Mouse (Mus musculus) limb, embryonic 13.5 days (tissue): ENCODE measurements at regions not wholly inside any gene's neighbourhood (a gene's known extent, or its start where the extent isn't known, plus 50 kb on each side); places are given as distances from the start of the nearest gene placed in this dataset.

Experiments used
- ATAC-seq: fragments of 200-750 bp; cut with Nextera tagmentation; 2 replicates; pipeline ENCODE4 v1.8.0; 2017; ENCODE audit warnings: low read depth, moderate number of reproducible peaks, moderate TSS enrichment; ENCODE audit not compliant: low FRiP score
- H3K27ac ChIP-seq: fragments of 300-500 bp; sonication (generic); 2 replicates; pipeline ENCODE4 v1.5.1; 2015; ENCODE audit warnings: inconsistent platforms, mild to moderate bottlenecking, moderate library complexity
- H3K27me3 ChIP-seq: fragments of 300-500 bp; sonication (generic); 2 replicates; pipeline ENCODE4 v1.6.1; 2015; ENCODE audit warnings: mild to moderate bottlenecking, inconsistent platforms
- H3K36me3 ChIP-seq: fragments of 300-500 bp; sonication (generic); 2 replicates; pipeline ENCODE4 v1.6.1; 2015; ENCODE audit warnings: inconsistent platforms, mild to moderate bottlenecking, moderate library complexity
- H3K4me1 ChIP-seq: fragments of 300-500 bp; sonication (generic); 2 replicates; pipeline ENCODE4 v1.6.1; 2015; ENCODE audit warnings: inconsistent platforms
- H3K4me2 ChIP-seq: fragments of 300-500 bp; sonication (generic); replicated peaks from 2 replicates; pipeline ENCODE4 v1.6.1; 2015; ENCODE audit warnings: inconsistent platforms, mild to moderate bottlenecking, moderate library complexity
- H3K4me3 ChIP-seq: fragments of 300-500 bp; sonication (generic); 2 replicates; pipeline ENCODE4 v1.5.1; 2015; ENCODE audit warnings: moderate library complexity, mild to moderate bottlenecking, inconsistent platforms
- H3K9ac ChIP-seq: fragments of 300-500 bp; sonication (generic); 2 replicates; pipeline ENCODE4 v1.6.1; 2015; ENCODE audit warnings: mild to moderate bottlenecking, inconsistent platforms
- H3K9me3 ChIP-seq: fragments of 300-500 bp; sonication (generic); 2 replicates; pipeline ENCODE4 v1.6.1; 2016; ENCODE audit warnings: inconsistent platforms
- WGBS: fragments of 180-500 bp; shearing (Covaris S2); methylation state at CpG from one replicate; pipeline ENCODE4 v1.1.7; 2015; 5-methylcytosine and 5-hydroxymethylcytosine counted together

DNA sequence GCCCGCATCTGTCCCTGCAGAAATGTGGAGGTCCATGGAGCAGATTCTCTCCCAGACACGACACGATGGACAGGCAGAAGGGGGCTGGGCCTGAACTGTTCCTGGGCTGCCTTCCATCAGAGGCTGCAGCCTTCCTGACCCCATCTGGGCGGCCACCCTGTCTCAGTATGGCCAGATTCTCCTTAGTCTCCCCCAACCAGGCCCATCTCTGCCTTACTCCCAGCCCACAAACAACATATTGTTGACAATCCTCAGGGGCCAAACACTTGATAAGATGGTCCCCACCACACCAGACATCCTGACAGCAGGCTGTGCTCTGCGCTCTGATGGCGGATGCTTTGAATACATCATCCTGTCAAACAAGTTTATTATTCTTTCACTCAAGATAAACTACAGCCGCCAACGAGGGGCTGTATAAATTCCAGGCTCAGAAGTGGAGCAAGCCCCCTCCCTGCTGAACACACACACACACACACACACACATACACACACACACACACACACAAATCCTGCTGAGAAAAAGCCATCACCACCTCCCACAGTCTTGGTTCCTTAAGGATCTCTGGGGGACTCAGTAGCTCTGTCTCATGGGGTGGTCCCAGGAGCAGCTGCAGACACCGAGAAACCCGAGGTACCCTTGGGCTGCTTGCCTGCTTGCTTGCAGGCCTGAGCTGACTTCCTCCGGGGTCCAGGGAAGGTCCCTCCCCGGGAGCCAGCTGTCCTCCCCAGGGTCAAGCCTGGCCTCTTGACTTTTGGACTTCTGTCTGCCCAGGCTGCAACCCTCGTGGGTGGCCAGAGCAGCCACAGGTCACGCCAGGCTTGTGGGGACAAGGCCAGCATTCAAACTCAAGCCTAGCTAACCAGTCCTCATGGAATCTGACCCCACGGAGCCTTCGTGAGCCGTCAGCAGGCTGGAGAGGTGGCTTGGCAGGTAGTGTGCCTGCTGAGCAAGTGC is 135.6 kb upstream of the 1600014C23Rik start:
- no peak for ATAC-seq
- Histone ChIP-seq H3K9ac (no peak overlapping the region), H3K4me2 (no peak overlapping the region), H3K9me3 (no peaks in the 10 kb centered on the region), H3K36me3 (no peaks in the 10 kb centered on the region), H3K4me3 (no peak overlapping the region), H3K27me3 (peaks cover 29% of the 10 kb centered on the region), H3K27ac (no peak overlapping the region; the same call in 1 of the 2 replicates), H3K4me1 (peaks cover 60% of the 10 kb centered on the region)
- 40% methylated on average over 17 of the region's 17 CpGs for WGBS

DNA sequence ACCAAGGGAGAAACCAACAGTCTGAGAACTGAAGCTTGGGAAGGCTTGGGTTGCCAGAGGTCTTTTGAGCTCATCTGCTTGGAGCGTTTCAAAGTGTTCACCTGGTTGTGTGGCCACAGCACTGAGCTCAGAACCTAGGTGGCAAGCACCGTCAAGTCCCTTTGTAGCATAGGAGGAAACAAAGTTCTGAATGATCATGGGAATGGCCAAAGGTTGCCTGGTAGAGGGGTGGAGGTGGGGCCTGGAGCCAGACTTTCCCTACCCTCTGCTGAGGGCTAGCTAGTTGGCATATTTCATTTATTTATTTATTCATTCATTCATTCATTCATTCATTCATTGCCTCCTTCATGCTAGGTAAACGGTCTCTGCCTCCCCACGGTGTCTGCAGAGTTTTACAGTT is 134.9 kb upstream of the 1600014C23Rik start:
- no peak overlapping the region for H3K27ac ChIP-seq
- H3K4me3 ChIP-seq, result no peak overlapping the region
- peaks cover 57% of the 10 kb centered on the region for H3K4me1 ChIP-seq
- H3K36me3 ChIP-seq, result no peaks in the 10 kb centered on the region
- no peak for ATAC-seq
- peaks cover 27% of the 10 kb centered on the region for H3K27me3 ChIP-seq
- no peak overlapping the region for H3K4me2 ChIP-seq
- no peaks in the 10 kb centered on the region for H3K9me3 ChIP-seq
- 85% methylated on average over 4 of the region's 4 CpGs for WGBS
- H3K9ac ChIP-seq, result no peak overlapping the region

DNA sequence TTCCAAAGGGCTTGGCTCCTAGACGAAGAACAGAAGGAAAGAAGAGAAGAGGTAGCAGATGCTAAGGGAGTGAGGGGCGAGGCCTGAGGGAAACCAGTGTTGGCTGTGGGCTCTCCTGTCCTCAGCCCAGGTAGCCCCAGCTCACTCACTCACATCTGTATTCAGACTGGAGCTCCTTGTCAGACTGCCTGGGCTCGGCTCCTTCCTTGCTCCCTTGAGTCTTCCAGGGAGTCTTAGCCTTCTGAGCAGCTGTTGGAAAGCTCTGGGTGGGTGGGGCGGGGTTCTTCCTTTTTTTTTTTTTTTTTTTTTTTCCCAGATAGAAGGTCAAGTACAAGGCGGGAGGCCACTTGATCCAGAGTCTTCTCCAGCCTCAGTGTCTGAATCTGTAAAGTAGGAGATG is 134.1 kb upstream of the 1600014C23Rik start:
- WGBS, result 80% methylated on average over 5 of the region's 5 CpGs
- Histone ChIP-seq H3K27ac (no peak overlapping the region), H3K36me3 (no peaks in the 10 kb centered on the region), H3K4me2 (no peak overlapping the region), H3K27me3 (peaks cover 19% of the 10 kb centered on the region), H3K9ac (no peak overlapping the region), H3K9me3 (no peaks in the 10 kb centered on the region), H3K4me1 (peaks cover 56% of the 10 kb centered on the region), H3K4me3 (no peak overlapping the region)
- no peak for ATAC-seq

DNA sequence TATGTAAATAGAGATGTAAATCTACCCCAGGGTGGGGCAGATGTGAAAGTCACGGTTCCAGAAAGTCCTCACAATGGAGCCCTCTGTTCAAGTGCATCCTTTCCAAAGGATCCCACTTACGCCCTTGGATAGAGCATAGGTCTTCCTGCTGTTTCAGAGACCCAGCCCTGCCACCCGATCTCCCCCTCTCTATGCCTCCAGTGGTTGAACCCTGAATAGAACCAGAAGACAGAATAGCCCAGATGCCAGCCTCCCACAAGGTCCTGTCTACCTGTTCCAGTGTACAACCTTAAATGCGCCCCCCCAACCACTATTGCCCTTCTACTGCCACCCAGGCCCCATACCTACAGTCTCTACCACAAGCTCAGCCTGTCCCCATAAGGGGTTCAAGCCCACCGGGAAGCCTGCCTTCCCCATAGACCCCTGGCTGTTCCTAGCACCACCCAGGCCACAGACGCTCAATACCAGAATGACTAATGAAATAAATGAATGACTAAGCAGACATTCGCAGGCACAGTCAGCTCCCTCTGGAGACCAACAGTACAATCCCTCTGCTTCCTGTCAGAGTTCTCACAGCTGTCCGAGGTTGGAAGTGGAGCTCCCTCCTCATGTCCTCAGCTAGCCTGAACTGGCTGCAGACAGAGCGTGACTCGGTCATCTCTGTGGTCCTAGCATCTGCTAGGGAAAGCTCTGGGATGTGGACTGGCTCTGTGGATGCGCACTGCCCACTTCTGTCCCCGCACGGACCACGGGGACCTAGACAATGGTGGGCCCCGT is 133.4 kb upstream of the 1600014C23Rik start:
- WGBS, result 73% methylated on average over 15 of the region's 15 CpGs
- no peak overlapping the region for H3K4me3 ChIP-seq
- H3K36me3 ChIP-seq, result no peaks in the 10 kb centered on the region
- no peak for ATAC-seq
- peaks cover 49% of the 10 kb centered on the region for H3K4me1 ChIP-seq
- H3K9ac ChIP-seq, result no peak overlapping the region
- no peak overlapping the region for H3K4me2 ChIP-seq
- no peak overlapping the region for H3K27ac ChIP-seq
- peaks cover 14% of the 10 kb centered on the region for H3K27me3 ChIP-seq
- H3K9me3 ChIP-seq, result no peaks in the 10 kb centered on the region

DNA sequence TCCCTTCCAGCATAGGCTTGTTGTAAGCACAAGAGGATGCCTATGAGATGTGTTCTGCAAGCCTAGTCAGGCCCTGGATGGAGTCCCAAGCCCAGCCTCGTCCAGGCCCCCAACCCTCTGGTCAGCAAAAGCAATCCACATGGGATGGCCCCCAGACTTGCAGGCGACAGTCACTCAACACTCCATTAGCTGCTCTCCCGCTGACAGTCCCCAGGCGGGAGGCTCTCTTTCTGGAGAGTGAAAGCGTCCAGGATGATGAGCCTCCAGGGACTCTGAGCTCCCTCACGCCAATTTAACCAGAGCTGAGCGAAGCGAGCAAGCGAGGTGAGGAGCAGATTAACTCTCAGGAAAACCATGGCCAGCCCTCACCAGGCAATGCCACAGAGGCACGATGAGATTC is 132.7 kb upstream of the 1600014C23Rik start:
- WGBS, result 17% methylated on average over 10 of the region's 10 CpGs
- Histone ChIP-seq H3K27ac (no peak overlapping the region), H3K36me3 (no peaks in the 10 kb centered on the region), H3K9me3 (no peaks in the 10 kb centered on the region), H3K4me1 (peaks cover 42% of the 10 kb centered on the region), H3K4me2 (no peak overlapping the region), H3K9ac (no peak overlapping the region), H3K4me3 (no peak overlapping the region), H3K27me3 (peaks cover 8% of the 10 kb centered on the region)
- ATAC-seq, result no peak

DNA sequence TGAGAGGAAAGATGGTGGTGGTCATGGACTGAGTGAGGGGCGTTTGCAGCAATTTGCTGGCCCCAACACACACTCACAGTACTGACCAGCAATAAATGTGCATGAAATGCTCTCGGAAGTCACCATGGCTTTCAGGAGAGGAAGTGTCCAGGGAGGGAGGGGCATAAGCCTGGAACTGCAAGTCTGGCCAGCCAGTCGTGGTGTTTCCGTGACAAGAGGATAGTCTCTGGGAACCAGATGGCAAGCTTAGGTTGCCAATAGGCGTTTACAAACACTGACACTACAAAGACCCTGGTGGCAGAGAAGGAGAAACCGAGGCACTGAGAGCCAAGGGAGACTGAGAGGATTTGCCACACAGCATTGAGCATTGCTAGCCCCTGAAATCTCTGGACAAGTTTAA is 132.3 kb upstream of the 1600014C23Rik start:
- 49% methylated on average over 6 of the region's 6 CpGs for WGBS
- no peaks in the 10 kb centered on the region for H3K36me3 ChIP-seq
- no peak overlapping the region for H3K4me2 ChIP-seq
- no peak overlapping the region for H3K27ac ChIP-seq
- H3K27me3 ChIP-seq, result peaks cover 8% of the 10 kb centered on the region; the same call in 1 of the 2 replicates
- ATAC-seq, result no peak
- peaks cover 42% of the 10 kb centered on the region for H3K4me1 ChIP-seq
- no peaks in the 10 kb centered on the region for H3K9me3 ChIP-seq
- no peak overlapping the region for H3K4me3 ChIP-seq
- H3K9ac ChIP-seq, result no peak overlapping the region

DNA sequence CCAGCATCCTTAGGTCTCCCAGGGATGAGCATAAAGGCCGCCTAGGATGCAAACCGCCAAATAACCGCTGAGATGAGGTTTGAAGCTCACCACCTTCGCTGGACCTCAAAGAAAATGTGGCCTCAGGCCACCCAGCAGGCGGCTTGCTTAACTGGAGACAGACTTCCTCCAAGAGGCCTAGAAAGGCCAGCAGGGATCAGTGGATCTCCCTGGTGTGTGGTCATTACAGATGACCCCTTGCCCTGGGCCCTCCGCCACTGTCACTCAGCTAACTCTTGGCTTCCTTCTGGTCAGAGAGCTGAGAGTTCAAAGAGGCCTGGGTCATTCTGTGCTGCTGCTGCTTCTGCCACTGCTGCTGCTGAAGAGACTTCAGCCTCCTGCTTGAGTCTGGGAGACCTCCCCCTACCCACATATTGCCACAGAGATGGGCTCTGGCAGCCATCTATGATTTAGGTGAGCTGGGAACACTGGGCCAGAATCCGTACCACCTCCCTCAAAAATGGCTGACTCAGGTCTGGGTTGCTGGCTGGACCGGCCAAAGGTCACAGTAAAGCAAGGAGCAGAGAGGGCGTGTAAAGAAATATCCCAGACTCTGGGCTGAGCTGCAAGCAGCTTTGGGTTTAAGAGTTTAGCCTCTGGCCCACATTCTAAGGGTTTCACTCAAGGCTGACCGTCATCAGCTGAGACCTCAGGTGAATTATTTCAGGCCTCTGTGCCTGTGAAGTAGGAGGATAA is 130.0 kb upstream of the 1600014C23Rik start:
- peaks cover 8% of the 10 kb centered on the region; the same call in 1 of the 2 replicates for H3K27me3 ChIP-seq
- WGBS, result 39% methylated on average over 10 of the region's 10 CpGs
- H3K27ac ChIP-seq, result no peak overlapping the region
- H3K36me3 ChIP-seq, result no peaks in the 10 kb centered on the region
- ATAC-seq, result no peak
- H3K4me1 ChIP-seq, result peaks cover 36% of the 10 kb centered on the region
- no peak overlapping the region for H3K4me3 ChIP-seq
- no peak overlapping the region for H3K4me2 ChIP-seq
- H3K9me3 ChIP-seq, result no peaks in the 10 kb centered on the region; the same call in 1 of the 2 replicates
- H3K9ac ChIP-seq, result no peak overlapping the region

DNA sequence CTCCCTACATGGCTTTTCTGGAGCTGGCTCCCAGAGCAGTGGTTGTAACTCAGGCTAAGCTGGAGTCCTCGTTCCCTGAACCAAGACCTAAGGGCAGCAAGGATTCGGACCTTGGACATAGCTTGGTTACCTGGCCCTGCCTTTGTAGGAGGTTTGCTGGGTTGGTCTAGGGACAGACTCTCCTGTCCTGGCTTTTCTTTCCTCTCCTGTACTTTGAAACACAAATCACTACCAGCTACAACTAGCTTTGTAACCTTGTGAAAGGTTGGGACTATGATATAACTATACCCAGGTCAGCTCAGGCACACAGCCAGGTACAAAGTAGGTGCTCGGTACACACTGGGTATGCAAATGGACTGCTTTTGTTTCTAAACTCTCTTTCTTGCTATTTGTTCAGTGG is 129.4 kb upstream of the 1600014C23Rik start:
- Histone ChIP-seq H3K27ac (no peak overlapping the region), H3K9me3 (no peaks in the 10 kb centered on the region; the same call in 1 of the 2 replicates), H3K9ac (no peak overlapping the region), H3K27me3 (peaks cover 8% of the 10 kb centered on the region; the same call in 1 of the 2 replicates), H3K4me3 (no peak overlapping the region), H3K4me2 (no peak overlapping the region), H3K4me1 (peaks cover 36% of the 10 kb centered on the region), H3K36me3 (no peaks in the 10 kb centered on the region)
- 69% methylated on average over 3 of the region's 3 CpGs for WGBS
- ATAC-seq, result no peak

DNA sequence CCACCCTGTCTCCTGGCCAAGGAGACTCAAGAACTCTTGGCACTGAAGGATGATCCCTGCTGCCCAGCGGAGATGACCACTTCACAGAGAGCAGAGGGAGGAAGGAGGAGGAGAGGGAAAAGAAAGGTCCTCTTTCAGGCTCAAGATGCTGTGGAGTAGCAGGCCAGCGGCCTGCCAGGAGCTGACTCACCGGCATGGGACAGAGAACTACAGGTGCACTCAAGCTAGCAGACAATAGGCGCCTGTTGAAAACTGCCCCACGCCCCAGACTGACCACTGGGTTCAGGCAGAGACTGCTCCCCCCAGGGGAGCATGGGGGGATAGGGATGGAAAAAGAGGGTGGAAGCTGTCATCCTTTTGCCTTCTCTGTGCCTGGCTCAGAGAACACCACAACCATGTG is 125.8 kb upstream of the 1600014C23Rik start:
- WGBS, result 93% methylated on average over 5 of the region's 5 CpGs
- H3K4me3 ChIP-seq, result no peak overlapping the region
- ATAC-seq, result no peak
- no peaks in the 10 kb centered on the region for H3K36me3 ChIP-seq
- H3K27me3 ChIP-seq, result peaks cover 5% of the 10 kb centered on the region; the same call in 1 of the 2 replicates
- H3K4me2 ChIP-seq, result no peak overlapping the region
- peaks cover 29% of the 10 kb centered on the region for H3K4me1 ChIP-seq
- H3K9ac ChIP-seq, result no peak overlapping the region
- H3K9me3 ChIP-seq, result no peaks in the 10 kb centered on the region; the same call in 1 of the 2 replicates
- no peak overlapping the region for H3K27ac ChIP-seq

DNA sequence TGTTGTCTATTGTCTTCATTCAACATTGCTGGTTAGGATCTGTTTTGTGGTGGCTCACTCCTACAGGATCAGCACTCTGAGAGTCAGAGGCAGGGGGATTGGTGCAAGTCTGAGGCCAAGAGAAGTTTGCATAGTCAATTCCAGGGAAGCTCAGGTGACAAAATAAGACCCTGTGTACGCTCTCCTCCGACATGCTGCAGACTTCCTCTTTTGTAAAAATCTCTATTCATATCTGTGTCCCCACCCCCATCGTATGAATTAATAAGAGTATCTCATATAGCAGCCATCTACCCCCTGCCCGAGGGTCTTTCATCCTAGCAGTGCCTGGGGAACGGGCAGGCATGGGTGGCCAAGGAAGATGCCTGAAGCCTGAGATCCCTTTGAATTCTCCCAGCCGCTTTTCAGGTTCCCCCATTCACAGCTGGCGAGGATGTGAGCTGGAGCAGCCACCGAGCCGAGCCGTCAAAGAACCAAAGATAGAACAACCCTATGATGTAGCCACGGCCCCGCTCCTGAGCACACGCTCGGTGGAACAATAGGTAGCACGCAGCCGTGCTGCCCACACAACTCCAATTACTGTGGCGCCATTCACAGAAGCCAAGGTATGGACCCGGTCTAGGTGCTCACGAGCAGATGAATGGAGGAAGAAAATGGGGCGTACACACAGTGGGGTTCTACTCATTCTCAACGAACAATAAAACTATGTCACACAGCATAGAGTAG is 120.4 kb upstream of the 1600014C23Rik start:
- Histone ChIP-seq H3K27ac (no peak overlapping the region), H3K9me3 (no peaks in the 10 kb centered on the region; the same call in 1 of the 2 replicates), H3K36me3 (no peaks in the 10 kb centered on the region), H3K4me1 (peaks cover 19% of the 10 kb centered on the region), H3K27me3 (no peaks in the 10 kb centered on the region), H3K4me3 (no peak overlapping the region), H3K9ac (no peak overlapping the region), H3K4me2 (no peak overlapping the region)
- WGBS, result 86% methylated on average over 21 of the region's 21 CpGs
- no peak for ATAC-seq

DNA sequence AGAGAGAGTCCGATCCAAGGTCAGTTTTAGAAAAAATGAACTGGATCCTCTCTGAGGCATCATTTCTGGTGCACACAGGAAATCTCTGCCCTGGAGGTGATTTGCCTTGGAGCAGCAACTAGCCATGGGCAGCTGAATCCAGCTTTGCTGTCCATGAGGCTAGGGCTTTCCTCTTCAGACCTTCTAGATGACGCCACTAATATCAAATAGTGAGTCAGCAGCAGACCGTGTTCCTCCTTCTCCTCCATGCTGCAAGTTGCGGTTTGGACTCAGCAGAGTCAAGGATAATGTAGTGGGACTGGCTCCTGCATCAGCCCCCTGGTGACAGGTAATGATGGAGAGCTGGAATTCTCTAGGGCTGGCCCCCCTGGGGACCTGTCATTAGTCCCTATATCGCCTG is 118.8 kb upstream of the 1600014C23Rik start:
- Histone ChIP-seq H3K4me2 (no peak overlapping the region), H3K4me1 (peaks cover 19% of the 10 kb centered on the region)
- WGBS, result 56% methylated on average over 5 of the region's 5 CpGs

More for the DNA sequence above, 118.8 kb upstream of the 1600014C23Rik start:
- no peaks in the 10 kb centered on the region for H3K9me3 ChIP-seq
- H3K27me3 ChIP-seq, result no peaks in the 10 kb centered on the region
- ATAC-seq, result no peak
- no peak overlapping the region for H3K9ac ChIP-seq
- no peaks in the 10 kb centered on the region for H3K36me3 ChIP-seq
- no peak overlapping the region for H3K27ac ChIP-seq
- H3K4me3 ChIP-seq, result no peak overlapping the region
